Mouse (Mus musculus) cerebellum, postnatal 14 days (tissue): Measurements from ENCODE around the gene Olfr1053.
A peak's percentile ranks its signal among the peaks of the same experiment; 100 is the strongest.
"Not testable (repeated sequence)": the region's sequence is repeated elsewhere in the genome, so short reads cannot be mapped to it uniquely, and the experiment has no call there.

Experiments used
- DNase-seq, 2 experiments: peaks; one replicate each; pipeline ENCODE4 v3.0.0; 2021; ENCODE audit warnings: mixed read lengths in 2 of 2

Gene Olfr1053

DNA sequence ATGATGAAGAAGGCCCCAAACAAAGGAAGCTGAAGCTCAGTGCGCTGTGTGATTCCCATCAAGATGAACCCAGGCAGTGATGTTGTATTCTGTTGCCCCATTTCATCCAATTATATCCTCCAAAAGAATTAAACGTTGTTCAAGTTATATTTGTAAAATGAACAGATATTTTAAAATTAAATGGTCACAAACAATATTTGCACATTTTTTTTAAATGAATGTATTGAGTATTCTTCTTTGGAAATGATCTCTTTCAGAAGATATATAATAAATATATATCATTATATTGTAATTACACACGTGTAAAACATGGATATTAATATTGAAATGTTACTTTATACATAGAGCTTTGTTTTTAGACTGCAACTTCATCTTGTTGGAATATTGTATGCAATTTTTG lies at the start of gene Olfr1053:
Gene Olfr1053, minus strand, starts transcription at position 101 of the 400 bp plus-strand sequence.
- DNase-seq, result no peak

DNA sequence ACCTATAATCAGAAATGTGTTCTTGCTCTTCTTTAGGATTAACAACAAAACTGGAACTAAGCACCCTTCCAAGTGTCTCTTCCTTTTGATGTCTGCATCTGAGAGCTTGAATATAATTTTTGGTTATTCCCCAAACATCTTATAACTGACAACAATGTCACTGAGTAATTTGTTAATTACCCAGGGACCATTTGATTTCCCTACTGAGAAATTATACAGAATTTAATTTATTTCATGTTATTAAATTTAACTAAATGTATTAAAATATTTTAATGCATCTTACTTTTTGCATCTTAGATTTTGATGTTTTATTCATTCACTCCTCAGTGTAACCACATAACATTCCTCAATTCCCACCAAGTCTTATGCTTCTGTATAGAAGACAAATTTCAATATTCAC lies 47.3 kb upstream of the Olfr1053 start, which contains the start of gene Olfr1056:
Gene Olfr1056, minus strand, starts transcription at position 101 of the 400 bp plus-strand sequence.
- DNase-seq, result no peak

DNA sequence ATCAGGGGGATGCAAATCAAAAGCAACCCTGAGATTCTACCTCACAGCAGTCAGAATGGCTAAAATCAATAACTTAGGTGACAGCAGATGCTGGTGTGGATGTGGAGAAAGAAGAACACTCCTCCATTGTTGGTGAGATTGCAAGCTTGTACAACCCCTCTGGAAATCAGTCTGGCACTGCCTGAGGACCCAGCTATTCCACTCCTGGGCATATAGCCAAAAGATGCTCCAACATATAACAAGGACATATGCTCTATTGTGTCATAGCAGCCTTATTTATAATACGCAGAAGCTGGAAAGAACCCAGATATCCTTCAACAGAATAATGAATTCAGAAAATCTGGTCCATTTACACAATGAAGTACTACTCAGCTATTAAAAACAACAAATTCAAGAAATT lies 36.7 kb upstream of the Olfr1053 start:
- DNase-seq, result peak in 1 of 2 experiments; percentile 1

DNA sequence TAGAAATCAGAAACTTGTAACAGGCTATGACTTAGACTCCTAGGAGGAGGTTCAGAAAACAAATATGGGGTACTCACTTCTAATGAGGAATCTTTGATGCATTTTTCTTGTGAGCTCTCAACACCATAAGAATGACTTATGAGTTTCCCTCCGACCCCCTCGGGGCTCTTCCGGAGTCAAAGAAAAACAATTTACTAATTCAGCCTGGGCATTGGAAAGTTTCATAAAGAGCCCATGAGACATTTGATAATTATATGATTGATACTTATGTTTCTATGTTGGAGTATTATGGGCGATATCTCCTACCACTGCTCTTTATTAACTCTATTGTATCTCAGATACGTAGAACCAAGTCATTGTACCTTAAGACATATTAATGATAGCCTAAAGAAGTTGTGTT lies 35.1 kb upstream of the Olfr1053 start, which contains the start of gene Olfr1055:
Gene Olfr1055, minus strand, starts transcription at position 101 of the 400 bp plus-strand sequence.
- DNase-seq, result no peak

DNA sequence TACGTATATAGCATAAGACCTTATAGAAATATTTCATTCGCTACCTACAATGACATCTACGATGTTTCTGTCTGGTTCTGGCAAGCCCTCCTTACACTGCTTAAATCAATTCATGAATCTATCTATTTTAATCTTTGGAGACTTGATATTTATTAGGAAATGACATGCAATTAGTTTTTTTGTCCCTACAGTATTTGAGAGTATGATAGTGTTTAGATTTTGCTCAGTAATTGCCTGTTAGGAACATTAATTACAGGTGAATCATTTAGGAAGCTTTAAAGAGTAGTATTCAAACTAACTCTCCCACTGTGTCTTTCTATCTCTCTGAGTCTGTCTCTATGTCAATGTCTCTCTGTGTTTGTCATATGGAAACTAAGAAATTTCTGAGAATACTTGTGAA lies 20.2 kb upstream of the Olfr1053 start, which contains the start of gene Olfr1054:
Gene Olfr1054, minus strand, starts transcription at position 101 of the 400 bp plus-strand sequence.
- DNase-seq, result no peak

DNA sequence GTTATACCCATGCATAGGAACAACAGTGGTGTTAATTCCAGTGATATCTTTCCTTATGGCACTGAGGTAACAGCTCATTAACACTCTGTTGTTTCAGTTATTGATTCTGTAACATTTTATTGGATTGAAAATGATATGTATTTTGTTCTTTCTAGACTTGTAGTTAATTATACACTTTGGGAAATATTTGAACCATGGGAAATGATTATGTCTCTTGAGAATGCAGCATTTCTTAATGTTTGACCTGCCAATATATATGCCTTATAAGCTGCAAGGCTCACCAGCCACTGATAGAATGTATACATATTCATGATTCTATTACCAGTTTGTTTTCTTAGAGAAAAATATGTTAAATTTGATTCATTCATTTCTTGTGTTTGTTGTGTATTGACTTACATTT lies 22.9 kb downstream of the Olfr1053 start, which contains the start of gene Olfr1052:
Gene Olfr1052, plus strand, starts transcription at position 301 of the 400 bp plus-strand sequence.
- DNase-seq, result no peak

DNA sequence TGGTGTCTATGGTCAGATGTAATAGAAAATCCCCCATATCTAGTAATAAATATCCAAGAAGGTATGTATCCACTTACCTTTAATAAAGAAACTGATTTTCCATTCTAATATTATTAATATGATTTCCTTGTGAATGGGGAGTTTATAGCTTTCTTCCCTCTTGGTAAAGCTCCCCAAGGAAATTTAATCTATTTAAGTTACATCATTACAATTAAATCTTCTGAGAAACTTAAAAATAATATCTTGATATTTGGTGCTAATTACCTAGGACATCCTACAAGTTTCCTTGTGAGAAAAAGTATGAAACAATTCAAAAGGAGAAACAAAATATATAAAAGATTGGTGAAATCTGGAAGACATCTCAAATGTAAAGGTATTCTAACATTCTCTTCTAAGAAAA lies 36.1 kb downstream of the Olfr1053 start, which contains the start of gene Olfr1051:
Gene Olfr1051, minus strand, starts transcription at position 101 of the 400 bp plus-strand sequence.
- not testable (repeated sequence) for DNase-seq
